Mouse (Mus musculus): ENCODE measurements at regions not wholly inside any gene's neighbourhood (a gene's known extent, or its start where the extent isn't known, plus 50 kb on each side); places are given as distances from the start of the nearest gene placed in this dataset.

GRCm38 (mm10) chr4:105937587-105937986 is 147.9 kb downstream of the Gm12728 start:
- Histone ChIP-seq H3K4me1 (peaks cover 8% of the 10 kb centered on the region), H3K27me3 (replicated peaks) (peaks cover 41% of the 10 kb centered on the region), H3K4me3 (replicated peaks) (no peak overlapping the region), H3K36me3 (replicated peaks; ENCODE audit: low read length) (no peaks in the 10 kb centered on the region), H3K9me3 (no peaks in the 10 kb centered on the region)
- TF ChIP-seq FLI1 (IDR thresholded peaks at IDR 0.05; ENCODE audit: low read length), result no peak
- no peak for TF ChIP-seq GATA1 (IDR thresholded peaks at IDR 0.05; ENCODE audit: borderline replicate concordance, low read length)

- TF ChIP-seq GATA1 (IDR thresholded peaks at IDR 0.05; ENCODE audit: borderline replicate concordance, low read length) (no peak), FLI1 (IDR thresholded peaks at IDR 0.05; ENCODE audit: low read length) (no peak)
- H3K4me3 ChIP-seq (replicated peaks), result no peak overlapping the region
- H3K9me3 ChIP-seq, result no peaks in the 10 kb centered on the region
- peaks cover 48% of the 10 kb centered on the region for H3K27me3 ChIP-seq (replicated peaks)
- H3K36me3 ChIP-seq (replicated peaks; ENCODE audit: low read length), result no peaks in the 10 kb centered on the region
- H3K4me1 ChIP-seq, result peaks cover 8% of the 10 kb centered on the region
Observed at GRCm38 (mm10) chr4:105938886-105939285, 149.2 kb downstream of the Gm12728 start.

- H3K36me3 ChIP-seq (replicated peaks; ENCODE audit: low read length), result no peaks in the 10 kb centered on the region
- H3K4me1 ChIP-seq, result peaks cover 11% of the 10 kb centered on the region
- peaks cover 52% of the 10 kb centered on the region for H3K27me3 ChIP-seq (replicated peaks)
- TF ChIP-seq GATA1 (IDR thresholded peaks at IDR 0.05; ENCODE audit: borderline replicate concordance, low read length) (no peak), FLI1 (IDR thresholded peaks at IDR 0.05; ENCODE audit: low read length) (no peak)
- H3K9me3 ChIP-seq, result no peaks in the 10 kb centered on the region
- H3K4me3 ChIP-seq (replicated peaks), result no peak overlapping the region
Observed at GRCm38 (mm10) chr4:105939636-105940199, 150.0 kb downstream of the Gm12728 start.

GRCm38 (mm10) chr4:105940891-105941290 is 151.2 kb downstream of the Gm12728 start:
- Histone ChIP-seq H3K9me3 (no peaks in the 10 kb centered on the region), H3K36me3 (replicated peaks; ENCODE audit: low read length) (no peaks in the 10 kb centered on the region), H3K4me3 (replicated peaks) (no peak overlapping the region), H3K27me3 (replicated peaks) (peaks cover 45% of the 10 kb centered on the region), H3K4me1 (peaks cover 11% of the 10 kb centered on the region)
- TF ChIP-seq GATA1 (IDR thresholded peaks at IDR 0.05; ENCODE audit: borderline replicate concordance, low read length), result no peak
- TF ChIP-seq FLI1 (IDR thresholded peaks at IDR 0.05; ENCODE audit: low read length), result no peak

GRCm38 (mm10) chr4:105941785-105942184 is 152.1 kb downstream of the Gm12728 start:
- no peaks in the 10 kb centered on the region for H3K9me3 ChIP-seq
- peaks cover 40% of the 10 kb centered on the region for H3K27me3 ChIP-seq (replicated peaks)
- peaks cover 7% of the 10 kb centered on the region for H3K4me1 ChIP-seq
- no peak for TF ChIP-seq FLI1 (IDR thresholded peaks at IDR 0.05; ENCODE audit: low read length)
- no peak for TF ChIP-seq GATA1 (IDR thresholded peaks at IDR 0.05; ENCODE audit: borderline replicate concordance, low read length)
- H3K4me3 ChIP-seq (replicated peaks), result no peak overlapping the region
- H3K36me3 ChIP-seq (replicated peaks; ENCODE audit: low read length), result no peaks in the 10 kb centered on the region

- H3K36me3 ChIP-seq (replicated peaks; ENCODE audit: low read length), result no peaks in the 10 kb centered on the region
- TF ChIP-seq FLI1 (IDR thresholded peaks at IDR 0.05; ENCODE audit: low read length), result no peak
- no peak for TF ChIP-seq GATA1 (IDR thresholded peaks at IDR 0.05; ENCODE audit: borderline replicate concordance, low read length)
- H3K4me3 ChIP-seq (replicated peaks), result no peak overlapping the region
- H3K27me3 ChIP-seq (replicated peaks), result peaks cover 22% of the 10 kb centered on the region
- H3K4me1 ChIP-seq, result peaks cover 3% of the 10 kb centered on the region; the same call in 1 of the 2 replicates
- H3K9me3 ChIP-seq, result no peaks in the 10 kb centered on the region
Observed at GRCm38 (mm10) chr4:105944962-105945361, 155.3 kb downstream of the Gm12728 start.

GRCm38 (mm10) chr4:105945921-105946320 is 156.3 kb downstream of the Gm12728 start:
- Histone ChIP-seq H3K4me3 (replicated peaks) (no peak overlapping the region), H3K4me1 (peaks cover 3% of the 10 kb centered on the region; the same call in 1 of the 2 replicates), H3K9me3 (no peaks in the 10 kb centered on the region), H3K36me3 (replicated peaks; ENCODE audit: low read length) (no peaks in the 10 kb centered on the region), H3K27me3 (replicated peaks) (peaks cover 17% of the 10 kb centered on the region)
- no peak for TF ChIP-seq FLI1 (IDR thresholded peaks at IDR 0.05; ENCODE audit: low read length)
- no peak for TF ChIP-seq GATA1 (IDR thresholded peaks at IDR 0.05; ENCODE audit: borderline replicate concordance, low read length)

- no peaks in the 10 kb centered on the region for H3K9me3 ChIP-seq
- H3K36me3 ChIP-seq (replicated peaks; ENCODE audit: low read length), result no peaks in the 10 kb centered on the region
- peaks cover 7% of the 10 kb centered on the region for H3K27me3 ChIP-seq (replicated peaks)
- H3K4me1 ChIP-seq, result peaks cover 3% of the 10 kb centered on the region; the same call in 1 of the 2 replicates
- TF ChIP-seq GATA1 (IDR thresholded peaks at IDR 0.05; ENCODE audit: borderline replicate concordance, low read length), result no peak
- TF ChIP-seq FLI1 (IDR thresholded peaks at IDR 0.05; ENCODE audit: low read length), result no peak
- no peak overlapping the region for H3K4me3 ChIP-seq (replicated peaks)
Observed at GRCm38 (mm10) chr4:105948326-105948725, 158.7 kb downstream of the Gm12728 start.

GRCm38 (mm10) chr4:105952406-105952805 is 162.7 kb downstream of the Gm12728 start:
- peaks cover 5% of the 10 kb centered on the region for H3K9me3 ChIP-seq

GRCm38 (mm10) chr4:105956516-105956915 is 166.8 kb downstream of the Gm12728 start:
- TF ChIP-seq GATA1 (IDR thresholded peaks at IDR 0.05; ENCODE audit: borderline replicate concordance, low read length) (no peak), FLI1 (IDR thresholded peaks at IDR 0.05; ENCODE audit: low read length) (no peak)
- peaks cover 3% of the 10 kb centered on the region for H3K27me3 ChIP-seq (replicated peaks)
- no peak overlapping the region for H3K4me3 ChIP-seq (replicated peaks)
- no peaks in the 10 kb centered on the region for H3K4me1 ChIP-seq
- H3K9me3 ChIP-seq, result peaks cover 5% of the 10 kb centered on the region
- no peaks in the 10 kb centered on the region for H3K36me3 ChIP-seq (replicated peaks; ENCODE audit: low read length)

More at GRCm38 (mm10) chr4:105952406-105952805, 162.7 kb downstream of the Gm12728 start:
- H3K4me1 ChIP-seq, result no peaks in the 10 kb centered on the region
- H3K36me3 ChIP-seq (replicated peaks; ENCODE audit: low read length), result no peaks in the 10 kb centered on the region
- peaks cover 5% of the 10 kb centered on the region for H3K27me3 ChIP-seq (replicated peaks)
- TF ChIP-seq GATA1 (IDR thresholded peaks at IDR 0.05; ENCODE audit: borderline replicate concordance, low read length), result no peak
- no peak for TF ChIP-seq FLI1 (IDR thresholded peaks at IDR 0.05; ENCODE audit: low read length)
- no peak overlapping the region for H3K4me3 ChIP-seq (replicated peaks)

All from megakaryocyte, embryonic 14.5 days (primary cell).